Mouse (Mus musculus) megakaryocyte progenitor cell, adult 5-6 weeks (primary cell): ENCODE results near the gene Mcat. TPM values are rescaled to one million over a fixed set of nuclear protein-coding genes. Genes with fewer than 3 reads are reported as not detected.

Experiments used
- ATAC-seq: replicated peaks from 2 replicates; pipeline ENCODE4 v1.8.0; 2016; ENCODE audit warnings: mild to moderate bottlenecking, moderate TSS enrichment, inconsistent platforms; ENCODE audit not compliant: poor library complexity
- total RNA-seq, 2 experiments: library from RNA; stranded (forward) in 1 of 2; stranded (reverse) in 1 of 2; fragments of 157-497, 149-512 nt in 1 of 2; fragments of 200-1000 nt in 1 of 2; gene quantifications; 2 replicates each; pipeline versions ENCODE4 v1.2.3 to v1.2.4; 2015 to 2017

The Mcat gene
- total RNA-seq, 2 experiments from 2014 or later, result 16.3 to 17.6 TPM

GRCm38 (mm10) chr15:83541647-83542287, 21.8 kb downstream of the Mcat start:
- no peak for ATAC-seq

- ATAC-seq, result peak; percentile 44; the same call in 1 of the 2 replicates
Observed at GRCm38 (mm10) chr15:83539905-83540304, 23.7 kb downstream of the Mcat start.

- no peak for ATAC-seq
Observed at GRCm38 (mm10) chr15:83538855-83539254, 24.7 kb downstream of the Mcat start.

- ATAC-seq, result no peak
Observed at GRCm38 (mm10) chr15:83535890-83536231, 27.7 kb downstream of the Mcat start.

GRCm38 (mm10) chr15:83534960-83535889, 28.4 kb downstream of the Mcat start:
- peak; percentile 59 for ATAC-seq

GRCm38 (mm10) chr15:83532606-83533005, 31.0 kb downstream of the Mcat start:
- no peak for ATAC-seq

GRCm38 (mm10) chr15:83531961-83532469, 31.6 kb downstream of the Mcat start:
- ATAC-seq, result no peak; the same call in 1 of the 2 replicates

- no peak for ATAC-seq
Observed at GRCm38 (mm10) chr15:83530688-83531087, 32.9 kb downstream of the Mcat start.

- no peak for ATAC-seq
Observed at GRCm38 (mm10) chr15:83530233-83530632, 33.4 kb downstream of the Mcat start.

- ATAC-seq, result no peak
Observed at GRCm38 (mm10) chr15:83529765-83530164, 33.8 kb downstream of the Mcat start.

- no peak for ATAC-seq
Observed at GRCm38 (mm10) chr15:83528892-83529291, 34.7 kb downstream of the Mcat start.

- ATAC-seq, result no peak
Observed at GRCm38 (mm10) chr15:83527747-83528146, 35.8 kb downstream of the Mcat start.

- peak; percentile 33 for ATAC-seq
Observed at GRCm38 (mm10) chr15:83527092-83527437, 36.5 kb downstream of the Mcat start.

GRCm38 (mm10) chr15:83526424-83527091, 37.0 kb downstream of the Mcat start, which contains the start of gene Bik:
Gene Bik (plus strand): TSS chr15:83526862.
- peak; percentile 68 for ATAC-seq

- no peak for ATAC-seq
Observed at GRCm38 (mm10) chr15:83524333-83524729, 39.3 kb downstream of the Mcat start.

GRCm38 (mm10) chr15:83523638-83524332, 39.8 kb downstream of the Mcat start:
- ATAC-seq, result no peak

GRCm38 (mm10) chr15:83523196-83523595, 40.4 kb downstream of the Mcat start:
- ATAC-seq, result peak; percentile 49

- ATAC-seq, result no peak
Observed at GRCm38 (mm10) chr15:83520861-83521382, 42.7 kb downstream of the Mcat start.

- ATAC-seq, result peak; percentile 98
Observed at GRCm38 (mm10) chr15:83518215-83519048, 45.2 kb downstream of the Mcat start.

- no peak for ATAC-seq
Observed at GRCm38 (mm10) chr15:83515018-83515417, 48.6 kb downstream of the Mcat start.
